Mouse (Mus musculus) thymus, postnatal 0 days (tissue): ENCODE results near the gene Gm20838. TPM values are rescaled to one million over a fixed set of nuclear protein-coding genes. Genes with fewer than 3 reads are reported as not detected.
"Not testable (repeated sequence)": the region's sequence is repeated elsewhere in the genome, so short reads cannot be mapped to it uniquely, and the experiment has no call there.

Source experiments
- DNase-seq: peaks from one replicate; pipeline ENCODE4 v3.0.0-alpha.2; 2015; ENCODE audit warnings: low spot score
- polyA plus RNA-seq: library from polyadenylated mRNA; unstranded; fragments of >200 nt; fragmentation: Nextera tagmentation; extraction: Ambion mirVana; gene quantifications from 2 replicates; pipeline ENCODE4 v1.2.1, GENCODE M21; 2015

The Gm20838 gene
- polyA plus RNA-seq, result not detected in 2 replicates

GRCm38 (mm10) chrY:33543064-33543463 lies at the start of gene Gm20838:
Gm20838 (minus strand) TSS chrY:33543164.
- not testable (repeated sequence) for DNase-seq
